9 mouse cellular contexts compared by ENCODE assay signal in genomic region chr17:34197904-34198520, GRCm38 (mm10). TPM values are rescaled to one million over a fixed set of nuclear protein-coding genes. Genes with fewer than 3 reads are reported as not detected.
A peak's percentile ranks its signal among the peaks of the same experiment; 100 is the strongest.
DNase-seq lines count a peak whose midpoint lies in the region; ATAC-seq lines count a peak whose summit lies in the region.
"Had no signal": no experiment of that assay in that cellular context is flagged by ENCODE, and none has a peak within 500 bp of the region (broad histone marks: within the 10 kb centered on the region; RNA-seq: fewer than 3 reads in every experiment).

No protein-coding gene starts in this region.

- peaks cover 92% of the 10 kb centered on the region for H3K27me3 ChIP-seq in embryonic facial prominence, embryonic 13.5 days
- peaks cover 35% of the 10 kb centered on the region for H3K27me3 ChIP-seq in stomach, embryonic 16.5 days (ENCODE audit: control insufficient read depth, insufficient read depth, low read length)

- H3K36me3 ChIP-seq in embryonic facial prominence, embryonic 13.5 days: no peaks in the 10 kb centered on the region
- no peaks in the 10 kb centered on the region for H3K36me3 ChIP-seq in stomach, embryonic 16.5 days (ENCODE audit: control insufficient read depth, insufficient read depth, low read length)

- DNase-seq in gastrocnemius, adult 18-20 months (ENCODE audit: low spot score): peak; percentile 55
- no peak for DNase-seq in gastrocnemius, adult 8-10 months (ENCODE audit: low spot score in 2 of 2)
- DNase-seq in heart, postnatal 14 days: peak; percentile 51 to 61
- peak; percentile 69 to 80 for DNase-seq in kidney, postnatal 36 days
- no peak for DNase-seq in right cerebral cortex, adult 18-20 months

- peak overlapping the region; percentile 73 for H3K4me2 ChIP-seq in embryonic facial prominence, embryonic 13.5 days
- H3K4me2 ChIP-seq in stomach, embryonic 16.5 days (ENCODE audit: low read depth, low read length): peak overlapping the region; percentile 79

- H3K27ac ChIP-seq in embryonic facial prominence, embryonic 13.5 days: no peak overlapping the region
- no peak overlapping the region for H3K27ac ChIP-seq in stomach, embryonic 16.5 days (ENCODE audit: low read length)

- H3K9ac ChIP-seq in embryonic facial prominence, embryonic 13.5 days: peak overlapping the region; percentile 47; the same call in 1 of the 2 replicates
- H3K9ac ChIP-seq in stomach, embryonic 16.5 days (ENCODE audit: low read length): peak overlapping the region; percentile 68

- WGBS in embryonic facial prominence, embryonic 13.5 days: 2% methylated on average over 32 of the region's 32 CpGs
- 2% methylated on average over 32 of the region's 32 CpGs for WGBS in stomach, embryonic 16.5 days

- no peak for ATAC-seq in embryonic facial prominence, embryonic 13.5 days (ENCODE audit: insufficient number of reproducible peaks, insufficient read depth, low FRiP score, low TSS enrichment, low read depth)
- peak; percentile 59 for ATAC-seq in megakaryocyte progenitor cell, adult 5-6 weeks (replicated peaks; ENCODE audit: poor library complexity)
- no peak for ATAC-seq in stomach, embryonic 16.5 days (ENCODE audit: insufficient read depth, low FRiP score)

- intact Hi-C loops in heart, postnatal 14 days (cut with DNase I): no loop called here

- peaks cover 15% of the 10 kb centered on the region for H3K4me1 ChIP-seq in embryonic facial prominence, embryonic 13.5 days
- H3K4me1 ChIP-seq in stomach, embryonic 16.5 days (ENCODE audit: control insufficient read depth, insufficient read depth, low read length): peaks cover 10% of the 10 kb centered on the region

- peak overlapping the region; percentile 45 for H3K4me3 ChIP-seq in embryonic facial prominence, embryonic 13.5 days
- peak overlapping the region; percentile 56 for H3K4me3 ChIP-seq in stomach, embryonic 16.5 days (replicated peaks; ENCODE audit: low read length)

- H3K9me3 ChIP-seq in embryonic facial prominence, embryonic 13.5 days: no peaks in the 10 kb centered on the region
- H3K9me3 ChIP-seq in stomach, embryonic 16.5 days (replicated peaks; ENCODE audit: control insufficient read depth, low read length): no peaks in the 10 kb centered on the region
- H3K9me3 ChIP-seq: G1E had no signal

RNA-seq across cellular contexts. Expression of gene Psmb8, which starts 0.5 kb away (rescaled TPM):
- total RNA-seq in gastrocnemius, adult 18-20 months (2021): 1 to 10 TPM; 3.2 to 6.7 TPM
- 1 to 10 TPM; 2.1 to 4.3 (median 3.4) TPM for total RNA-seq in gastrocnemius, adult 8-10 months (2022)
- 4.3 and 5.7 TPM in 2 replicates for polyA plus RNA-seq in embryonic facial prominence, embryonic 13.5 days (2015; fragmentation: Nextera tagmentation; extraction: Ambion mirVana)
- 10 to 100 TPM in 1 of 2 experiments, 1 to 10 TPM in 1; 8.9 to 13.0 TPM for total RNA-seq in heart, postnatal 14 days (2021)
- 289 and 290 TPM in 2 replicates for total RNA-seq in megakaryocyte progenitor cell, adult 5-6 weeks (2015)
- total RNA-seq in megakaryocyte progenitor cell, adult 5-6 weeks (2017): 461 and 471 TPM in 2 replicates
- polyA plus RNA-seq in stomach, embryonic 16.5 days (2015; fragmentation: Nextera tagmentation; extraction: Ambion mirVana): 14.7 and 15.4 TPM in 2 replicates

RNA-seq across cellular contexts. Expression of gene Tap2, which starts 5.3 kb away (rescaled TPM):
- 1 to 10 TPM; 4.1 to 6.6 TPM for total RNA-seq in gastrocnemius, adult 18-20 months (2021)
- total RNA-seq in gastrocnemius, adult 8-10 months (2022): 1 to 10 TPM; 5.1 to 7.6 (median 6.7) TPM
- 3.5 and 3.7 TPM in 2 replicates for polyA plus RNA-seq in embryonic facial prominence, embryonic 13.5 days (2015; fragmentation: Nextera tagmentation; extraction: Ambion mirVana)
- 10 to 100 TPM; 18.9 to 20.7 TPM for total RNA-seq in heart, postnatal 14 days (2021)
- total RNA-seq in megakaryocyte progenitor cell, adult 5-6 weeks (2015): 8.5 and 17.1 TPM in 2 replicates
- 54.6 and 67.9 TPM in 2 replicates for total RNA-seq in megakaryocyte progenitor cell, adult 5-6 weeks (2017)
- polyA plus RNA-seq in stomach, embryonic 16.5 days (2015; fragmentation: Nextera tagmentation; extraction: Ambion mirVana): 7.1 and 8.4 TPM in 2 replicates

RNA-seq across cellular contexts. Expression of gene Psmb9, which starts 10.4 kb away (rescaled TPM):
- 1 to 10 TPM in 1 of 2 experiments, under 1 TPM in 1; 0.73 to 3.8 TPM for total RNA-seq in gastrocnemius, adult 18-20 months (2021)
- 1 to 10 TPM; 1.4 to 2.1 (median 1.7) TPM for total RNA-seq in gastrocnemius, adult 8-10 months (2022)
- 2.3 and 3.8 TPM in 2 replicates for polyA plus RNA-seq in embryonic facial prominence, embryonic 13.5 days (2015; fragmentation: Nextera tagmentation; extraction: Ambion mirVana)
- 1 to 10 TPM; 6.5 to 7.2 TPM for total RNA-seq in heart, postnatal 14 days (2021)
- 112 and 120 TPM in 2 replicates for total RNA-seq in megakaryocyte progenitor cell, adult 5-6 weeks (2015)
- total RNA-seq in megakaryocyte progenitor cell, adult 5-6 weeks (2017): 122 and 126 TPM in 2 replicates
- 7.3 and 7.7 TPM in 2 replicates for polyA plus RNA-seq in stomach, embryonic 16.5 days (2015; fragmentation: Nextera tagmentation; extraction: Ambion mirVana)

RNA-seq across cellular contexts. Expression of gene Tap1, which starts 10.7 kb away (rescaled TPM):
- total RNA-seq in gastrocnemius, adult 18-20 months (2021): 1 to 10 TPM in 1 of 2 experiments, under 1 TPM in 1; 0.98 to 3.6 TPM
- total RNA-seq in gastrocnemius, adult 8-10 months (2022): 1 to 10 TPM in 3 of 4 experiments, under 1 TPM in 1; 0.82 to 1.3 (median 1.2) TPM
- 8.4 and 9.5 TPM in 2 replicates for polyA plus RNA-seq in embryonic facial prominence, embryonic 13.5 days (2015; fragmentation: Nextera tagmentation; extraction: Ambion mirVana)
- 1 to 10 TPM; 5.4 to 5.5 TPM for total RNA-seq in heart, postnatal 14 days (2021)
- 27.6 and 30.5 TPM in 2 replicates for total RNA-seq in megakaryocyte progenitor cell, adult 5-6 weeks (2015)
- total RNA-seq in megakaryocyte progenitor cell, adult 5-6 weeks (2017): 62.5 and 82.8 TPM in 2 replicates
- 8.7 and 9.1 TPM in 2 replicates for polyA plus RNA-seq in stomach, embryonic 16.5 days (2015; fragmentation: Nextera tagmentation; extraction: Ambion mirVana)

RNA-seq across cellular contexts. Expression of gene H2-Ob, which starts 40.7 kb away (rescaled TPM):
- under 1 TPM; 0.14 to 0.33 TPM for total RNA-seq in gastrocnemius, adult 18-20 months (2021)
- total RNA-seq in gastrocnemius, adult 8-10 months (2022): under 1 TPM in 1 of 4 experiments, not detected in 3; 0.10 TPM
- not detected in 2 replicates for polyA plus RNA-seq in embryonic facial prominence, embryonic 13.5 days (2015; fragmentation: Nextera tagmentation; extraction: Ambion mirVana)
- total RNA-seq in heart, postnatal 14 days (2021): under 1 TPM; 0.88 TPM
- total RNA-seq in megakaryocyte progenitor cell, adult 5-6 weeks (2015): 6.6 and 13.1 TPM in 2 replicates
- 3.7 and 8.6 TPM in 2 replicates for total RNA-seq in megakaryocyte progenitor cell, adult 5-6 weeks (2017)
- 0.37 and 0.39 TPM in 2 replicates for polyA plus RNA-seq in stomach, embryonic 16.5 days (2015; fragmentation: Nextera tagmentation; extraction: Ambion mirVana)
- polyA plus RNA-seq: G1E had no signal

Comparison
In these comparisons a context has a peak if more than half of its experiments do, and no peak if none do; other contexts are left out.
1. DNase-seq: peak in gastrocnemius, adult 18-20 months (single experiment), heart, postnatal 14 days (2 of 2) and kidney, postnatal 36 days (2 of 2); none in gastrocnemius, adult 8-10 months (0 of 2) and right cerebral cortex, adult 18-20 months (single experiment).
2. RNA of gene Psmb8, which starts 0.5 kb away (total RNA-seq): 289 to 471 TPM in megakaryocyte progenitor cell, adult 5-6 weeks; 8.9 to 13.0 TPM in heart, postnatal 14 days, 3.2 to 6.7 TPM in gastrocnemius, adult 18-20 months and 2.1 to 4.3 TPM in gastrocnemius, adult 8-10 months; every median in the first group is over 10 times any median in the second.
3. RNA of gene Psmb9, which starts 10.4 kb away (total RNA-seq): 112 to 126 TPM in megakaryocyte progenitor cell, adult 5-6 weeks; 6.5 to 7.2 TPM in heart, postnatal 14 days, 0.73 to 3.8 TPM in gastrocnemius, adult 18-20 months and 1.4 to 2.1 TPM in gastrocnemius, adult 8-10 months; every median in the first group is over 10 times any median in the second.